Mouse (Mus musculus): Measurements from ENCODE around the gene Rabgap1.

- no peak for TF ChIP-seq CTCF (IDR thresholded peaks at IDR 0.05; ENCODE audit: borderline replicate concordance, insufficient read depth, low read length)
- no peak for TF ChIP-seq POLR2A (IDR thresholded peaks at IDR 0.05; ENCODE audit: low read depth, low read length)
These were observed 54.2 kb downstream of the Rabgap1 start for GRCm38 (mm10) chr2:37497321-37497720.
